Mouse (Mus musculus): ENCODE results near the gene Neurl4.

DNA sequence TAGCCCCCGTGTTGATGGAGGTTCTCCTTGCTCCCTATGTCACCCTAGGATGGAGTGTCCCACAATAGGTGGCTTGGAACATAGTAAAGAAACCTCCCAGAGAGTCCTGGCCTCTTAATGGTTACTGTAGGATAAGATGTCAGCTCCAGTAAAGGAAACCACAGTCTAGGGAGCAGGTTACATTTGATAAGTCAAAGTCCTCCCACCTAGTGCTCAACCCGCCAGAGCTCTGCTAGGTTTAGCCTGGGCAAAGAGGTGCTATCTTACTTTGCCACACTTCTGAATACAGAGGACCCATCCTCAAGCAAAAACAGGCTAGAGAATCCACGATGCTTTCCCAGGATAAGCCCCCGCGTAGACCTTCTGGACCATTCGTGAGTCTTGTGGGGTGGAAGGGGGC is 21.9 kb upstream of the Neurl4 start:
- TF ChIP-seq POLR2A (IDR thresholded peaks at IDR 0.05; ENCODE audit: insufficient read length, low read depth) (no peak), REST (IDR thresholded peaks at IDR 0.05; ENCODE audit: insufficient read depth, insufficient read length) (no peak), MYOD1 (IDR thresholded peaks at IDR 0.05; ENCODE audit: control insufficient read depth in 1 of 3, insufficient read length in 2 of 3, low read depth in 2 of 3) (no peak), MAX (IDR thresholded peaks at IDR 0.05; ENCODE audit: low read depth) (no peak), USF1 (IDR thresholded peaks at IDR 0.05; ENCODE audit: low read depth) (no peak)

All from myocyte (in vitro differentiated cells).